Mouse (Mus musculus) heart, postnatal 0 days (tissue): ENCODE data around the gene Alpi.

ENCODE experiments used
- CTCF ChIP-seq: IDR thresholded peaks from 2 replicates; pipeline ENCODE4 v1.5.1; 2016; ENCODE audit warnings: antibody characterized with exemption, control low read depth, low read depth
- EP300 ChIP-seq: IDR thresholded peaks from 2 replicates; pipeline ENCODE4 v1.6.1; 2016; ENCODE audit warnings: antibody characterized with exemption, low read depth

DNA sequence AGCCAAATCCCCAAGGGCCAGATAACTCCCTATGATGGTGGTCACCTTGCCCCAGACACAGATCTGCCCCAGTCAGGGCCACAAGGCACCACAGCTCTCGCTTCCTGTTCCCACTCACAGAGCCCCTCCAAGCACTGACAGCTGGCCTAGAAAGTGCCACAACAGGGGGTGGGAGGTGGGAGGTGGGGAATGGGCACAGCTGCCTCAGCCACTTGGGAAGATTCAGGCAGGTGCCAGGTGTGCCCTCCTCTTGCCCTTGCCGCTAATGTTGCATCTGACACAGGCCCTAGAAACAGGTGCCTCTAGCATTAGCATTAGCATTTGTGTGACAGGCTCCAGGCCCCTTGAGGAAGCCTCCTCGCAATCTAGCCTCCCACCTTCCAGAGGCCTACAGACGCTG lies 40.1 kb upstream of the Alpi start:
- TF ChIP-seq CTCF = no peak
- TF ChIP-seq EP300 = no peak
